Mouse (Mus musculus): ENCODE data around the gene Rarres2.

The Rarres2 gene

DNA sequence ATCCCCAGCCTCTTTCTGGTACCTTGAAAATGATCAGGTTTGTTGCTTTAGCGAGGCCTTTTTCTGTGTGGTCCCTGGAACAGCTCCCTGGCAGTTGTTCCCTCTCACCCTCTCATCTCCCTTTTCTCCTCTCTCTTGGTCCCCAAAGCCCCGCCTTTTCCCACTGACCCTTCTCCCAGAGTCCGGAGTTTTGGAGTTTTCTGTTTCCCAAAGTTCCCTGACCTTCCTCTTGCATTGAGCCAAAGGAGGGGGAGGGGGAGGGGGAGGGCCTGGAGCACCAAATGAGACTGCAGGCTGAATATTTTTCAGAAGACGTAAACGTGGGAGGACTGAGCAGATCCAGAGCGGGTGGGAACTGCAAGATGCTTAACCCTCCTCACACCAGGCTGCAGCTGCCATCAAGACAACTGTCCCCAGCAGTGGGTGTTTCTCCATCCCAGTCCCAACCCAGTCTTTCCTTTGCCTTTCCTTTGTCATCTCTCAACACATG is at the start of gene Rarres2:
Gene Rarres2, minus strand, starts transcription at position 218 of the 490 bp plus-strand sequence.
- DNase-seq, result peak; percentile 73

- no peak for DNase-seq
These were observed 47.4 kb upstream of the Rarres2 start for GRCm38 (mm10) chr6:48620031-48620430.

DNA sequence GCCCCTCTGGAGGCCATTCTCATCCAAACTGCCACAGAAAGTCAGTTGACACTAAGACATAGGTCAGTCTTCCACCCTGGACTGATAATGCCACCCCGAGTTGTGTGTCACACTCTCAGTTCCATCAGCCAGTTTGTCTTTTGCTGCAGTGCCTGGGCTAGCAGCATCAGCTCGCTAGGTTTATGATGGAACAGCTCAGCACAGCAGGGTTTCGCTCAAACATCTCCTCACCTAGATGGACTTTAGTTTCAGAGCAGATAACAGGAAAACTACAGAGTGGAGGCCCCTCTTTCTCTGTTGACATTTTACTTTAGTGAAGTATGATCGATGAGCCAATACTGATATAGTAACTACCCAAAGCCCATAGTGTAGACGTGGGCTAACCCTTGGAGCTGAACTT is 42.2 kb upstream of the Rarres2 start:
- no peak for DNase-seq

GRCm38 (mm10) chr6:48613464-48613863 is 40.9 kb upstream of the Rarres2 start:
- no peak for DNase-seq

DNA sequence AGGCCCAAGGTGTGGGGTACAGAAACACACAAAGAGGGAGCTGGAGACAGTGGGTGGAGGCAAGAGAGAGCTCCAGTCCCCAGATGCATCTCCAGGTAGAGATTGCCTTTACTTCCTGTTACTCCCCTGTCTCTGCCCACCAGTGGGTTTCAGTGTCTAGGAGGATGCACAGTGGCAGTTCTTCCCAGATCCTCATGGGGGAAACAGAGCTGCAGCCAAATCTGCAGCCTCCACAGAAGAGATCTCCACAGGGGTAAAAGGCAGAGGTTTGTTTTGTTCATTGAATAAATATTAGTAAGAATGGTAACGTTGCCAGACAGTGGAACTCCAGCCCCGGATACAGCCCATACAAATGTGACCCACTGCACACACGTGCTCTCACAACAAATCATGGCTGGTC is 38.1 kb upstream of the Rarres2 start:
- DNase-seq, result no peak

DNA sequence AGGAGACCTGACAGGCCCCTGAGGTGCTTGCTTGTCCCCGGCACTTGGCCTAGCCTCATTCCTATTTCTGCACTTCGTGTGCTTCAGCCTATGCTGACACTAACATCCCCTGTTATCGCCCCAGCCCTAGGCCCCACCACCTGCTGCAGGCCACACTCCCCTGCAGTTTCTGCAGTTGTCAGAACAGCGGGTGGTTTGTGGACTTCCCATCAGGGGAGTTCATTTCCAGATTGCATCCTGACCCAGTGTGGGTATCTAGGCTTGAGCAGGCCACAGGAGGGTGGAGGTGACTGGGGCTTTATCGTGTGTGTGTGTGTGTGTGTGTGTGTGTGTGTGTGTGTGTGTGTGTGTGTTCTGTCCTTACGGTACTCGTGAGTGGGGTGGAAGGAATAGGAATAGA is 36.9 kb upstream of the Rarres2 start:
- DNase-seq, result no peak

DNA sequence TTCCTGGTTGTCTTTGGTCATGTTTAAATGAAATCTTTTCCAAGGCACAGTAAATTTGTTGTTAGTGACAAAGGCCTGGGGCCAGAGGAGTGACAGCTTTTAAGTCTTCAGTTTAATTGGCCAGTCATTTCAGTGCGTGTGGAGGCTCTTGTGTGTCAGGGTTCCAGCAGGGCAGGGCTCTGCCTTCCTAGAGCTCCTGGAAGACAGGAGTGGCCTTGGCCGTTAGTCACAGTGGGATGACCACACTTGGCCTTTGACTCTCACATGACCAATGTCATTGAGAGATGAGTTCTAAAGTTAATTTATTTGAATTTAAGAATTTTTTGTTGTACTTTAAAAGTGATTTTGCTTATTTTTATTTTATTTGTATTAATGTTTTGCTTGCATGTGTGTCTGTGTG is 35.5 kb upstream of the Rarres2 start:
- DNase-seq, result no peak

DNA sequence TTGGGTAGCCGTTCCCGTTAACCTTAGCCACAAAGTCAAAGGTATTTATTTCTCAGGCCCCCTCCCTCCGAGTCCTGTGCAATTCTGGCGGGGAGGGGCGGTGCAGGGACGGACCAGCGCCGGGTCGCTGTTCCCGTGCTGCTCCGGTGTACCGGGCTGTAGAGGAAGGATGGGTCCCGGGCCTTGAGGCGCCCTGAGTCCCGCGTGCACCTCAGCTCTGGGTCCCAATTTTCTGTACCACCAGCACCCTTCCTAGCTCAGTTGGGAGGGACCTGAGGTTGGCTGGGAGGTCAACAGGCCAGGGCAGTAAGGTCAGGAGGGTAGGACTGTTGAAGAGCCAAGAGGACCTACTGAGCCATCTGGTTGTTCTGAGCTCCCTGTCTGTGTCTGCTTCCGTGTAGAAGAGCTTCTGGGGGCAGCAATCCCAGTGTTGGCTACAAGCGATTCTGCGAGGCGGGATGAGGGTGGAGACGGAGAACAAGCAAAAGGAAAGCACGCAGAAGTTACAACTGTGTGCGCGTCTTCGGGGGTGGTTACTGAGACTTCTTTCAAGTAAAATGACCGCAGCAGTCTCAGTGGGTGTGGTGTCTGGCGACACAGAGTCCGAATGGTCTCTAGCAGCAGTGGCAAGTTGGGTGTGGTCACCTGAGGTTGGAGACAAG is 29.6 kb upstream of the Rarres2 start:
- no peak for DNase-seq

DNA sequence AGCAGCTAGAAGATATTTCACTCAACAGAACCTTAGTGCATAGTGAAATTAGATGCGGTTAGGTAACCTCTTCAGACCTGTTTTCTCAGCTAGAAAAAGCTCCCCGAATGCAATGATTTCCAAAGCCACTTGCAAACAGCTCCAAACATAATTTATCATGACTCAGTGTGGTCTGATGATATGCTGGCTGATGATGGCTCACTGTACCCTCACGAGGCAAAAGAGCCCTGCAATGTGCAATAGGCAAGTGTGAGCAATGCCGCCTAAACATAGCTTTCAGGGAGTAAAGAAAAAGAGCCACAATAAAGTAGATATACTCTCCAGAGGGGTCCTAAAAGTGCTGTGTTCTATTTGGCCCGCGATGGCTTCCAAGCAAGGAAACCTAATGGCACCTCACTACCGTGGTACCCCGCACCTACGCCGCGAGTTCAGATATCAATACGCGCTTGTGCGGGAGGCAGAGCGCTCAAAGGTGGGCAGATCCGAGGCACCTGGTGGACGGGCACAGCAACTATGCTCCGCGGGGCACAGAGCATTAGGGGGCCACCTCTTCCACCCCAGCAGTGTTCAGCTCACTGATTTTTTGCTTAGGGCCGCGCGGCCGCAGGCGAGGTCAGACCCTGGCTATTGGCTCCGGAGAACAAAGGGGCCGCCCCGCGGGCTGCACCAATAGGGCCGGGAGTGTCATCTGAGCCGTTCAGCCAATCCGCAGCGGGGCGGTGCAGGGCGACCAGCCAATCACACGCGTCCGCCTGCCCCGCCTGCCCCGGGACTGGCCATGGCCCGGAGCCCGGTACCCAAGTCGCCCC is 28.9 kb upstream of the Rarres2 start, which contains the start of gene Zfp775:
Gene Zfp775, plus strand, starts transcription at position 793 of the 809 bp plus-strand sequence.
- peak; percentile 98 for DNase-seq

DNA sequence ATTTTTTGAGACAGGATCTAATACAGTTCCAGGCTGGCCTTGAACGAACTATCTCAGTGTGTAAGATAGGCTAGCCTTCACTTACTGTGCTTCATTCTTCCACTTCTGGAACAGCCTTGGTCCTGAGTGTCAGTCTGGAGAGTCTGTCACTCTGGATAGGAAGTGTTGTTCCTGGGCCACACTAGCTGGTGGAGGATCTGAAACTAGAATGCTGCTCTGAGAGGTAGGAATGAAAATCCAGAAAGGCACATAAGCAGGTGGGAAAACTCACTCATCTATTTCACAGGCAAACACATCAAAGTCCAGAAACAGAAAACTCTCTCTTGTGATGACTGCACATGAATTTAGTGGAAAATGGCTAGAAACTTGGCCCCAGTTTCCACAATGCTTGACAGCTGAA is 28.0 kb upstream of the Rarres2 start:
- DNase-seq, result no peak

- no peak for DNase-seq
These were observed 24.6 kb upstream of the Rarres2 start for GRCm38 (mm10) chr6:48597233-48597625.

GRCm38 (mm10) chr6:48596545-48597232 is 24.1 kb upstream of the Rarres2 start:
- no peak for DNase-seq

DNA sequence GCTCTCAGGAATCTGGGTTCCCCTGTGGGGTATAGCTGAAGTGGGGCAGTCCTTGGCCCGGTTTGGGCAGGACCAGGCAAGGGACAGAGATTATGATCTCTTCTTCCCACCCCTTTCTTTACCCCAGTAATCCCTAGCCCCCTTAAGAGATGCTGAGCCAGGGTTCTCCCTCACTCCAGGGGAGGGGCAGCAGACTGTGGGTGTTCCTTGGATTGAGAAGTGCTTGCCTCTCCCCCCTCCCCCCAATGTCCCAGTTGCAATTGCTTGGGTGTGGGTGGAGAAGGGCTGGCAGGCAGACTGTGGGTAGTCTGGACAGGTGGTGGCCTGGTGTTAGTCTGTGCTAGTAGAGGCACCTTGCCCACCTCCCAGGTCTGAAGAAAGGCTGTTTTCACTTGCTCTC is 22.7 kb upstream of the Rarres2 start:
- peak; percentile 45 for DNase-seq

DNA sequence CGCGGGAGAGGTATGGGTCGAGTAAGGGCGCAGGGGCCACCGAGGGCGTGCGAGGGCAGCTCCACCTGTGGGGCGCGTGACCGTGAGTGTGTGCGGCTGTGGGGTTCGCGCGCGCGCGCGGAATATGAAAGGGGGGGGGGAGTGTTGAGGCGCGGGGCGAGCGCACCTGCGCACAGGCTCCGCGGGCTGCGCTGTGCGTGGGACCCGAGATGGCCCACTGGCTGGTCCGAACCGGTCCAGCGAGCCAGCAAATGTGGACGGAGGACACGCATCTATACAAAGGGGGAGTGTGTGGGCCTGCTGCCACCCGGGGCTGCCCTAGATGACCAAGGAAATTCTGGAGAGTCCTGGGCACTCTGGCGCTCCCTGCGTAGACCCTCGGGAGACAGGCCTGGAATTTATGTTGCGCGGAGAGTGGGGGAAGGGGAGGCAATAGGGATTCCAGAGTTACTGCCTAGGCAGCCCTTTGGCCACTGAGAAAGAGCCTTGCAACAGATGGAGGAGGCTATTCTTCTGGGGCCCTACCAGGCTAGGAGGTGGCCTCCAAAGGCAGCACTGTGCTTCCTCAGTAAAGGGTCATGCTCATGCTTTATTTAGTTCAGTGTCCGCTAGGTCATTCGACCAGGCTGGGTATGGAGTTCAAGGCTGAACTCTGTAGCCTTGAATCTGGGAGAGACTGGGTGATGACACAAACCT is 21.6 kb upstream of the Rarres2 start:
- DNase-seq, result peak; percentile 71

DNA sequence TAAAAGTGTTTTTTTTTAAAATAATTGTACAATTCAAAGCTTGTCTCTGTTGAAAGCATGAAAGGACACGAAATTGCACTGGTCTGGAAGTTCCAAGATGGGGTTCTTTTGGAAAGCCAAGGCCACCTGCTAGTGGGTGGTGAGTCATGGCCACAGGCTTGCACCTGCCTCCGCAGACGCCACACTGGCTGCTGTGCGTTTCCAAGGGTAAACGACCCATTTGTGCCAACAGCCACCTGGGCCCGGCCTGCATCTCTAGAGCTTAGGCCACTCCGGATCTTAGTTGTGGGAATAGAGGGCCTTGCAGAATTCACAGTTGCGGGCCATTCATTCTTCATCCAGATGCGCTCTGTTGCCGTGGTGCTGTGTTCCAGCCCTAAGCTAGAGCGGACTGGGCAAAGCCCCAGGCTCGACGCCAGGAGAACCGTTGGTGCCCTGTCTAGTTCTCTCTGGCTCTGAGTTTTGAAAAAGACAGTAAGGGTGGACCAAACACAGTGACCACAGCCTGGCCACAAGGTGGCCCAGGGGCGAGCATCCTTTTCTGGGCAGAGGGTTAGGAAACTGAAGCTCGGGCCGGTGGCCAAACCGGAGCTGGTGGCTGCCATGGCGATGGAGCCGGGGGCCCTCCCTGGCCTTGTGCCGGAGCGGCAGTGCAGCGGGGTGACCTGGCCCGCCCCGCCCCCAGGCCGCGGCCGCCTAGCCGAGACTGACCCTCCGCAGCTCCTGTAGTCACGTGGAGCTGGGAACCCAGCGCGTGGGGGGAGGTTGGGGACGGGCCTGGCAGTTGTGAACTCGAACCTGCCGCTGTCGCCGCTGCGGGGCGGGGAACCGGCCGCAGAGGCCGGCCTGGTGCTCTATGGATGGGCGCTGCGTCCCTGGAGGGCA is 20.8 kb upstream of the Rarres2 start, which contains the start of the genes Repin1 and Gm44965:
Gene Repin1, plus strand, starts transcription at position 726 of the 885 bp plus-strand sequence.
Gene Gm44965, plus strand, starts transcription at position 784 of the 885 bp plus-strand sequence.
- peak; percentile 97 for DNase-seq

- no peak for DNase-seq
These were observed 19.3 kb upstream of the Rarres2 start for GRCm38 (mm10) chr6:48591871-48592270.

DNA sequence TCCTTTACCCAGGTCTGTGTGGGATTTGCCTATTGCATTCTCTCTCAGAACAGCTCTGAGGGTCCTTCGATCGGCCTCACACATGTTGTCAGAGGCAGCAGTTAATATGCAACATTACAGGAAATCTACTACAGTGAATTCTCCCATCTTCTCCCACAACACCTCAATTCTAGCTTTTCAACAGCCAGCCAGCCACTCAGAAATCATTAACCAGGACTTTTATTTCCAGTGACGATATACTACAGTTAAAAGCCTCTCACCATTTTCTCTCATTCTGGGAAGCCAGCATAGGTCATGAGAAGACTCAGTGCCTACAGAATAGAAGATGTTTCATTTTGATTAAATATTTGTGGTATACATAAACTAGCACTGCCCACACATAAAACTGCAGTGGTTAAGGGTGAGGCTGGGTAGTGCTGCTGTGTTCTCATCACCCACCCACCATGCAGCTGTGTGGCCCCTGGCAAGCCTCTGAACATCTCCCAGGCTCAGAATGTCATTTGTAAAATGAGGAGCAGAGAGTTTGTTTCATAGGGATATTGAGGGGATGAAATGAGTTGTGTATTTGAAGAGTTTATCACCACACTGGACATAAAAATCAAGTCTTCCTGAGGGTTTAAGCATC is 18.7 kb upstream of the Rarres2 start:
- peak; percentile 32 for DNase-seq

DNA sequence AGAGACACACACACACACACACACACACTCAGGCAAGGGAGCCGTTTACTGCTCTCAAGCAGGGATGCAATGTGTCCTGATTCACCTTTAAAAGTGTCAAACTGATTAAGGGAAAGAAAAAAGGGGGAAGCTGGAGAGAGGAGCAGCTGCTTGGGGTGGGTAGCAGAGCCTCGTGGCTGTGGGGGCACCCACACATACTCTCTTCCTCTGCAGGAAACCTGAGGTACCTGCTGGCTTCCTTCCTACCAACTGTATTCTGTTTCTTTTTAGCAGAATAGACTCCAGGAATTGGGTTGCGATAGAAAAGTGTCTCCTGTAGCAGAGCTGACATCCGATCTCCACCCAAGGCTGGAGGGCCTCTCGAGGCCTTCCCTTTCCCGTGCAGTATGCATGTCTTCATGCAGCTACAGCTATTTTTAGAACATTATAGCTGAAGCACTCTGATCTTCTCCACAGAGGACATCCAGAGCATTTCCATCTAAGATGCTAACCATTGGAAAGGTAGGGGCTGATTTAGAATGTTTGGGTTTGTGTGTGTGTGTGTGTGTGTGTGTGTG is 16.7 kb upstream of the Rarres2 start, which contains the start of gene Gm45021:
Gene Gm45021, plus strand, starts transcription at position 417 of the 557 bp plus-strand sequence.
- DNase-seq, result no peak

GRCm38 (mm10) chr6:48582037-48582436 is 9.4 kb upstream of the Rarres2 start:
- DNase-seq, result peak; percentile 59

DNA sequence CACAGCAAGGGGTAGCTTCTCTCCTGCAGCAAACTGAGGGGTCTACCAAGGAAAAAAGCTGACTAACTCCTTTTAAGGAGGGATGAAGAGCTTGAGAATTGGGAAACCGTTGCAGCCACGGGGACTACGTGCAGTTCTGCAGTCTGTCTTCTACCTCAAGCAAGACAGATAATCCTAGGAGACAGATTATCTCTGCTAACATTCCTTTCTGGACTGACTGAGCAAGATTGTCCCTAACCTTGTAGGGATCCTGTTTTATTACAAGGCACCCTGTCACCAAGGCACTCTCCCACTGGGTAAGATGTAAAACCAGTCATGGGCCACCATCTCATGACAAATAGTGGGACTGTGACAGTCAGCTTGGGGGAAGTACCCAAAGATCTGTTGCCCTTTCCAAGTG is 8.7 kb upstream of the Rarres2 start:
- no peak for DNase-seq

DNA sequence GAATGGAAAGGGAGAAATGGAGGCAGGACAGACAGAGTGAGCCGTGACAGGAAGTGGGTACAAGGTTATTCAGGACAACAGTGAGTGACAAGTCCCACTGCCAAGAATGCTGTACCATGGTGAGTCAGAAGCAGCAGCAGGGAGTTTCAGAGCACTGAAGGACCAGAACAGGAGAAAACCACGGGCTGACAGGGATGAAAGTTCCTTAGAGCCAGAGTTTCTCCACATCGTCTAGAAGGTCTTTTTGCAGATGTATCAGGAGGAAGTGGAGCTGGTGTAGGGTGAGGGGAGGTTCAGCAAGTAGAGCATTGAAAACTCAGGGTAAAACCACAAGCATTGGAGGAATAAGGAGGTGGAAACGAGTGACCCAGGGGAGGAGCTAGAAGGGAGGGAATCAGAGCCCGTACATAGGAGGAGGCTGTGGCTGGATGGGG is 6.6 kb upstream of the Rarres2 start:
- no peak for DNase-seq
